Mouse (Mus musculus): ENCODE measurements around the gene Magi2. TPM values are rescaled to one million over a fixed set of nuclear protein-coding genes. Genes with fewer than 3 reads are reported as not detected.

The Magi2 gene
- 21.6 and 22.7 TPM in 2 replicates for polyA plus RNA-seq (2015; fragmentation: Nextera tagmentation; extraction: Ambion mirVana)

GRCm38 (mm10) chr5:19226866-19227243 is at the start of gene Magi2:
Magi2 (plus strand) TSS chr5:19227036.
- peak within 1 kb of the TSS; percentile 80 for H3K4me3 ChIP-seq (ENCODE audit: low read length)
- ATAC-seq = no peak
- peak within 1 kb of the TSS; percentile 84 for H3K9ac ChIP-seq (ENCODE audit: low read depth, low read length)
- H3K4me2 ChIP-seq (ENCODE audit: low read length) = peak within 1 kb of the TSS; percentile 93
- H3K27ac ChIP-seq (ENCODE audit: low read depth, low read length) = peak within 1 kb of the TSS; percentile 83
- H3K36me3 ChIP-seq (ENCODE audit: control insufficient read depth, insufficient read depth, low read length) = no peaks in the 10 kb centered on the region
- H3K27me3 ChIP-seq (replicated peaks; ENCODE audit: control insufficient read depth, insufficient read depth, low read length) = no peaks in the 10 kb centered on the region
- H3K9me3 ChIP-seq (ENCODE audit: control insufficient read depth, low read length) = no peaks in the 10 kb centered on the region
- 0% methylated on average over 25 of the region's 26 CpGs for WGBS
- peaks cover 9% of the 10 kb centered on the region for H3K4me1 ChIP-seq (ENCODE audit: control insufficient read depth, insufficient read depth, low read depth, low read length)

GRCm38 (mm10) chr5:19178594-19178993 is 48.2 kb upstream of the Magi2 start:
- no peaks in the 10 kb centered on the region for H3K27me3 ChIP-seq (replicated peaks; ENCODE audit: control insufficient read depth, insufficient read depth, low read length)
- H3K4me3 ChIP-seq (ENCODE audit: low read length) = no peak overlapping the region
- H3K9me3 ChIP-seq (ENCODE audit: control insufficient read depth, low read length) = no peaks in the 10 kb centered on the region
- no peak overlapping the region for H3K4me2 ChIP-seq (ENCODE audit: low read length)
- ATAC-seq = no peak
- WGBS = 77% methylated on average over 6 of the region's 6 CpGs
- no peak overlapping the region for H3K9ac ChIP-seq (ENCODE audit: low read depth, low read length)
- H3K4me1 ChIP-seq (ENCODE audit: control insufficient read depth, insufficient read depth, low read depth, low read length) = no peaks in the 10 kb centered on the region
- H3K27ac ChIP-seq (ENCODE audit: low read depth, low read length) = no peak overlapping the region
- no peaks in the 10 kb centered on the region for H3K36me3 ChIP-seq (ENCODE audit: control insufficient read depth, insufficient read depth, low read length)

- Histone ChIP-seq H3K9ac (ENCODE audit: low read depth, low read length) (no peak overlapping the region), H3K27ac (ENCODE audit: low read depth, low read length) (no peak overlapping the region), H3K4me2 (ENCODE audit: low read length) (no peak overlapping the region), H3K4me3 (ENCODE audit: low read length) (no peak overlapping the region), H3K27me3 (replicated peaks; ENCODE audit: control insufficient read depth, insufficient read depth, low read length) (no peaks in the 10 kb centered on the region), H3K36me3 (ENCODE audit: control insufficient read depth, insufficient read depth, low read length) (no peaks in the 10 kb centered on the region), H3K4me1 (ENCODE audit: control insufficient read depth, insufficient read depth, low read depth, low read length) (no peaks in the 10 kb centered on the region), H3K9me3 (ENCODE audit: control insufficient read depth, low read length) (no peaks in the 10 kb centered on the region)
- no peak for ATAC-seq
- WGBS = 91% methylated on average over 2 of the region's 2 CpGs
These were observed 40.7 kb upstream of the Magi2 start for GRCm38 (mm10) chr5:19186175-19186574.

- Histone ChIP-seq H3K4me3 (ENCODE audit: low read length) (no peak overlapping the region), H3K27me3 (replicated peaks; ENCODE audit: control insufficient read depth, insufficient read depth, low read length) (no peaks in the 10 kb centered on the region), H3K9ac (ENCODE audit: low read depth, low read length) (no peak overlapping the region), H3K27ac (ENCODE audit: low read depth, low read length) (no peak overlapping the region), H3K4me1 (ENCODE audit: control insufficient read depth, insufficient read depth, low read depth, low read length) (no peaks in the 10 kb centered on the region), H3K4me2 (ENCODE audit: low read length) (no peak overlapping the region), H3K36me3 (ENCODE audit: control insufficient read depth, insufficient read depth, low read length) (no peaks in the 10 kb centered on the region), H3K9me3 (ENCODE audit: control insufficient read depth, low read length) (no peaks in the 10 kb centered on the region)
- ATAC-seq = no peak
- 88% methylated on average over 3 of the region's 3 CpGs for WGBS
These were observed 15.2 kb upstream of the Magi2 start for GRCm38 (mm10) chr5:19211665-19212064.

- peak overlapping the region; percentile 80 for H3K4me3 ChIP-seq (ENCODE audit: low read length)
- peak; percentile 98 for ATAC-seq
- under 1% methylated on average over 42 of the region's 51 CpGs for WGBS
- no peaks in the 10 kb centered on the region for H3K36me3 ChIP-seq (ENCODE audit: control insufficient read depth, insufficient read depth, low read length)
- peak overlapping the region; percentile 93 for H3K4me2 ChIP-seq (ENCODE audit: low read length)
- H3K4me1 ChIP-seq (ENCODE audit: control insufficient read depth, insufficient read depth, low read depth, low read length) = peaks cover 9% of the 10 kb centered on the region
- H3K27me3 ChIP-seq (replicated peaks; ENCODE audit: control insufficient read depth, insufficient read depth, low read length) = no peaks in the 10 kb centered on the region
- H3K9me3 ChIP-seq (ENCODE audit: control insufficient read depth, low read length) = no peaks in the 10 kb centered on the region
- peak overlapping the region; percentile 84 for H3K9ac ChIP-seq (ENCODE audit: low read depth, low read length)
- H3K27ac ChIP-seq (ENCODE audit: low read depth, low read length) = peak overlapping the region; percentile 83
These were observed 531 bp upstream of the Magi2 start for GRCm38 (mm10) chr5:19226144-19226865.

GRCm38 (mm10) chr5:19227281-19227680 is 445 bp downstream of the Magi2 start:
- ATAC-seq = no peak

GRCm38 (mm10) chr5:19227791-19228331 is 1.0 kb downstream of the Magi2 start:
- H3K4me2 ChIP-seq (ENCODE audit: low read length) = peak overlapping the region; percentile 93
- peak; percentile 26 for ATAC-seq
- WGBS = 1% methylated on average over 13 of the region's 14 CpGs
- H3K4me1 ChIP-seq (ENCODE audit: control insufficient read depth, insufficient read depth, low read depth, low read length) = peaks cover 9% of the 10 kb centered on the region
- H3K27me3 ChIP-seq (replicated peaks; ENCODE audit: control insufficient read depth, insufficient read depth, low read length) = no peaks in the 10 kb centered on the region
- H3K9ac ChIP-seq (ENCODE audit: low read depth, low read length) = peak overlapping the region; percentile 84
- H3K9me3 ChIP-seq (ENCODE audit: control insufficient read depth, low read length) = no peaks in the 10 kb centered on the region
- no peaks in the 10 kb centered on the region for H3K36me3 ChIP-seq (ENCODE audit: control insufficient read depth, insufficient read depth, low read length)
- H3K4me3 ChIP-seq (ENCODE audit: low read length) = peak overlapping the region; percentile 80
- H3K27ac ChIP-seq (ENCODE audit: low read depth, low read length) = peak overlapping the region; percentile 83

More at GRCm38 (mm10) chr5:19227281-19227680, 445 bp downstream of the Magi2 start:
- no peaks in the 10 kb centered on the region for H3K36me3 ChIP-seq (ENCODE audit: control insufficient read depth, insufficient read depth, low read length)
- peak overlapping the region; percentile 84 for H3K9ac ChIP-seq (ENCODE audit: low read depth, low read length)
- WGBS = under 1% methylated on average over 19 of the region's 21 CpGs
- peak overlapping the region; percentile 80 for H3K4me3 ChIP-seq (ENCODE audit: low read length)
- no peaks in the 10 kb centered on the region for H3K27me3 ChIP-seq (replicated peaks; ENCODE audit: control insufficient read depth, insufficient read depth, low read length)
- peak overlapping the region; percentile 93 for H3K4me2 ChIP-seq (ENCODE audit: low read length)
- H3K27ac ChIP-seq (ENCODE audit: low read depth, low read length) = peak overlapping the region; percentile 83
- H3K4me1 ChIP-seq (ENCODE audit: control insufficient read depth, insufficient read depth, low read depth, low read length) = peaks cover 9% of the 10 kb centered on the region
- no peaks in the 10 kb centered on the region for H3K9me3 ChIP-seq (ENCODE audit: control insufficient read depth, low read length)

GRCm38 (mm10) chr5:19241797-19242196 is 15.0 kb downstream of the Magi2 start:
- Histone ChIP-seq H3K9ac (ENCODE audit: low read depth, low read length) (no peak overlapping the region), H3K4me3 (ENCODE audit: low read length) (no peak overlapping the region), H3K36me3 (ENCODE audit: control insufficient read depth, insufficient read depth, low read length) (no peaks in the 10 kb centered on the region), H3K9me3 (ENCODE audit: control insufficient read depth, low read length) (no peaks in the 10 kb centered on the region), H3K4me1 (ENCODE audit: control insufficient read depth, insufficient read depth, low read depth, low read length) (no peaks in the 10 kb centered on the region), H3K27me3 (replicated peaks; ENCODE audit: control insufficient read depth, insufficient read depth, low read length) (no peaks in the 10 kb centered on the region), H3K4me2 (ENCODE audit: low read length) (no peak overlapping the region), H3K27ac (ENCODE audit: low read depth, low read length) (no peak overlapping the region)
- ATAC-seq = no peak

GRCm38 (mm10) chr5:19246426-19246825 is 19.6 kb downstream of the Magi2 start:
- Histone ChIP-seq H3K27ac (ENCODE audit: low read depth, low read length) (no peak overlapping the region), H3K4me2 (ENCODE audit: low read length) (no peak overlapping the region), H3K36me3 (ENCODE audit: control insufficient read depth, insufficient read depth, low read length) (no peaks in the 10 kb centered on the region), H3K27me3 (replicated peaks; ENCODE audit: control insufficient read depth, insufficient read depth, low read length) (no peaks in the 10 kb centered on the region), H3K4me1 (ENCODE audit: control insufficient read depth, insufficient read depth, low read depth, low read length) (no peaks in the 10 kb centered on the region), H3K9ac (ENCODE audit: low read depth, low read length) (no peak overlapping the region), H3K9me3 (ENCODE audit: control insufficient read depth, low read length) (no peaks in the 10 kb centered on the region), H3K4me3 (ENCODE audit: low read length) (no peak overlapping the region)
- ATAC-seq = no peak
- WGBS = 72% methylated on average over 2 of the region's 2 CpGs

Data from hindbrain, embryonic 16.5 days (tissue).